Mouse (Mus musculus): Measurements from ENCODE around the gene Ttc22.

- TF ChIP-seq E2F4 (IDR thresholded peaks at IDR 0.05; ENCODE audit: insufficient read depth), result no peak
- TF ChIP-seq POLR2A (IDR thresholded peaks at IDR 0.05; ENCODE audit: insufficient read length, low read depth), result no peak
- TF ChIP-seq POLR2AphosphoS2 (IDR thresholded peaks at IDR 0.05; ENCODE audit: insufficient read length, low read depth), result no peak
- no peak for TF ChIP-seq TCF12 (IDR thresholded peaks at IDR 0.05; ENCODE audit: insufficient read depth, poor library complexity, severe bottlenecking)
- no peak for TF ChIP-seq MYOG (IDR thresholded peaks at IDR 0.05; ENCODE audit: control insufficient read depth in 1 of 3, insufficient read depth in 1 of 3, insufficient read length in 2 of 3, low read depth in 2 of 3)
- no peak for TF ChIP-seq REST (IDR thresholded peaks at IDR 0.05; ENCODE audit: insufficient read depth, insufficient read length)
- TF ChIP-seq USF1 (IDR thresholded peaks at IDR 0.05; ENCODE audit: low read depth), result no peak
- no peak for TF ChIP-seq MAX (IDR thresholded peaks at IDR 0.05; ENCODE audit: low read depth)
- no peak for TF ChIP-seq MYOD1 (IDR thresholded peaks at IDR 0.05; ENCODE audit: control insufficient read depth in 1 of 3, insufficient read length in 2 of 3, low read depth in 2 of 3)
Observed at GRCm38 (mm10) chr4:106679152-106679551, 56.9 kb downstream of the Ttc22 start.
